Mouse (Mus musculus): ENCODE measurements around the gene Ttll11. TPM values are rescaled to one million over a fixed set of nuclear protein-coding genes. Genes with fewer than 3 reads are reported as not detected.

Ttll11 gene
- polyA plus RNA-seq, 1 experiment from 2014 or later: 0.86 TPM

- H3K9me3 ChIP-seq: no peaks in the 10 kb centered on the region
- no peak overlapping the region for H3K4me2 ChIP-seq
- 24% methylated on average over 8 of the region's 8 CpGs for WGBS
- H3K27ac ChIP-seq (replicated peaks): no peak overlapping the region
- H3K4me1 ChIP-seq: peaks cover 16% of the 10 kb centered on the region
- ATAC-seq (ENCODE audit: extremely low read depth, insufficient number of reproducible peaks, low FRiP score, low TSS enrichment): no peak
- H3K9ac ChIP-seq: no peak overlapping the region
- no peaks in the 10 kb centered on the region for H3K36me3 ChIP-seq
- H3K4me3 ChIP-seq: no peak overlapping the region
- H3K27me3 ChIP-seq (replicated peaks): peaks cover 5% of the 10 kb centered on the region; the same call in 1 of the 2 replicates
These were observed 219.4 kb downstream of the Ttll11 start for GRCm38 (mm10) chr2:35760352-35760751.

- 81% methylated on average over 7 of the region's 7 CpGs for WGBS
- ATAC-seq (ENCODE audit: extremely low read depth, insufficient number of reproducible peaks, low FRiP score, low TSS enrichment): no peak
- H3K36me3 ChIP-seq: no peaks in the 10 kb centered on the region
These were observed 223.2 kb downstream of the Ttll11 start for GRCm38 (mm10) chr2:35756467-35756866.

GRCm38 (mm10) chr2:35751781-35752505 lies 227.8 kb downstream of the Ttll11 start:
- H3K4me2 ChIP-seq: no peak overlapping the region
- WGBS: 77% methylated on average over 18 of the region's 18 CpGs
- no peak overlapping the region for H3K27ac ChIP-seq (replicated peaks)
- H3K4me1 ChIP-seq: peaks cover 12% of the 10 kb centered on the region
- H3K9me3 ChIP-seq: no peaks in the 10 kb centered on the region
- no peaks in the 10 kb centered on the region for H3K36me3 ChIP-seq
- H3K9ac ChIP-seq: no peak overlapping the region
- no peak for ATAC-seq (ENCODE audit: extremely low read depth, insufficient number of reproducible peaks, low FRiP score, low TSS enrichment)
- peaks cover 7% of the 10 kb centered on the region; the same call in 1 of the 2 replicates for H3K27me3 ChIP-seq (replicated peaks)
- no peak overlapping the region for H3K4me3 ChIP-seq

More at GRCm38 (mm10) chr2:35756467-35756866, 223.2 kb downstream of the Ttll11 start:
- Histone ChIP-seq H3K9ac (no peak overlapping the region), H3K9me3 (no peaks in the 10 kb centered on the region), H3K4me3 (no peak overlapping the region), H3K4me1 (peaks cover 14% of the 10 kb centered on the region), H3K27ac (replicated peaks) (no peak overlapping the region), H3K27me3 (replicated peaks) (peaks cover 5% of the 10 kb centered on the region; the same call in 1 of the 2 replicates), H3K4me2 (no peak overlapping the region)

GRCm38 (mm10) chr2:35750533-35751141 lies 229.1 kb downstream of the Ttll11 start:
- H3K9ac ChIP-seq: no peak overlapping the region
- H3K4me3 ChIP-seq: no peak overlapping the region
- no peak for ATAC-seq (ENCODE audit: extremely low read depth, insufficient number of reproducible peaks, low FRiP score, low TSS enrichment)
- peaks cover 18% of the 10 kb centered on the region for H3K4me1 ChIP-seq
- no peak overlapping the region for H3K4me2 ChIP-seq
- no peaks in the 10 kb centered on the region for H3K36me3 ChIP-seq
- H3K9me3 ChIP-seq: no peaks in the 10 kb centered on the region
- no peak overlapping the region for H3K27ac ChIP-seq (replicated peaks)
- WGBS: 53% methylated on average over 7 of the region's 7 CpGs
- H3K27me3 ChIP-seq (replicated peaks): peaks cover 8% of the 10 kb centered on the region

DNA sequence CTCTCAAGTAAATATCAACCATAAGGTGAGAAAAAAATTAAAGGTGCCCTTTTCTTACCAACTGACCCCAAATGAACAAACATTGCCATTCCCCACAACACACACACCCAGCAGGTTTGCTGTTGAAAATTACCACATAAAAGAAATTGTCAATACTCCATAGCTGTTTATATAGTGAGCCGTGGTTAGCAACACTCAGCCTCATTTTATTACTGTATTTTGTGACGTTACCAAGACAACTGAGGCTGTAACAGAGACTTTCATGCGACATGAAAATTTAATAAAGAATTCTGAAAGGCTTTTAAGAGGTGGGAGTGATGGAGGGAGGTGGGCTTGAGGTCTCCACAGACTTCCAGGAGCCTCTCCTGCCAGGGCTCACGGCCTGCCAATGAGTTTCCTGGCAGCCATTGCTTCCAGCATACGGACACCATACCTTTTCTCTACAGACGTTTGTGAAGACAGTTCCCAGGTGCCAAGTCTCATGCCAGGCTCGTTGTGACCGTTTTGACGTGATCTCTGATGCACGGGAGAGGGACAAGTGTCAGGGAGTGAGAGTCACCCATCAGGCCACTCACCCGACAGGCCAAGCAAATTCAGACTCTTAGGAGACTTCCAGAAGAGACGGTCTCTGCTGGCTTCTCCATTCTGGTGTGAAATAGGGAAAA lies 232.2 kb downstream of the Ttll11 start:
- WGBS: 69% methylated on average over 12 of the region's 12 CpGs
- peaks cover 8% of the 10 kb centered on the region for H3K27me3 ChIP-seq (replicated peaks)
- no peak overlapping the region for H3K27ac ChIP-seq (replicated peaks)
- H3K9ac ChIP-seq: no peak overlapping the region
- no peak for ATAC-seq (ENCODE audit: extremely low read depth, insufficient number of reproducible peaks, low FRiP score, low TSS enrichment)
- H3K9me3 ChIP-seq: no peaks in the 10 kb centered on the region
- H3K4me3 ChIP-seq: no peak overlapping the region
- H3K4me1 ChIP-seq: peaks cover 18% of the 10 kb centered on the region
- H3K4me2 ChIP-seq: no peak overlapping the region
- no peaks in the 10 kb centered on the region for H3K36me3 ChIP-seq

DNA sequence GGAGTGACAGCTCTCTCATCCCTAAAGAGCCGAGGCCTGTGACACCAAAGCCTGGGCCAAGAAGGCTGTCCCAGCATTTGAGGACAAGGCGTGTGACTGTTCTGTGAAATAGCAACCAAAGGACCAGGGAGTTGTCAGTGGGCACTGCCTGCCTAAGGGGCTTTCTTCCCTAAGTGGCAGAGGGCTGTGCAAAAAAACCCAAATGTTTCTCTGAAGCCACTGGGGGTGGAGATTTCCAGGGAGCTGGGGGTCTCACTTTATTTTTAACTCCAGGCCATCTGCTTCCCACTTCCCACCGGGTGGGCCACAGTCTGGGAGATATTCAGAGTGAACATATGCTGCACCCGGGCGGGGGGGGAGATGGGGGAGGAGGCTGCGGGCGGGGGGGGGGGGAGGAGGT lies 233.1 kb downstream of the Ttll11 start:
- H3K4me3 ChIP-seq: no peak overlapping the region
- no peak overlapping the region for H3K27ac ChIP-seq (replicated peaks)
- H3K4me2 ChIP-seq: no peak overlapping the region
- peaks cover 18% of the 10 kb centered on the region for H3K4me1 ChIP-seq
- peaks cover 8% of the 10 kb centered on the region for H3K27me3 ChIP-seq (replicated peaks)
- 22% methylated on average over 5 of the region's 7 CpGs for WGBS
- no peak overlapping the region for H3K9ac ChIP-seq
- H3K9me3 ChIP-seq: no peaks in the 10 kb centered on the region
- H3K36me3 ChIP-seq: no peaks in the 10 kb centered on the region
- ATAC-seq (ENCODE audit: extremely low read depth, insufficient number of reproducible peaks, low FRiP score, low TSS enrichment): no peak

- Histone ChIP-seq H3K27ac (replicated peaks) (no peak overlapping the region), H3K9ac (no peak overlapping the region), H3K36me3 (no peaks in the 10 kb centered on the region), H3K4me3 (no peak overlapping the region), H3K9me3 (no peaks in the 10 kb centered on the region), H3K27me3 (replicated peaks) (peaks cover 8% of the 10 kb centered on the region), H3K4me1 (peaks cover 16% of the 10 kb centered on the region), H3K4me2 (no peak overlapping the region)
- ATAC-seq (ENCODE audit: extremely low read depth, insufficient number of reproducible peaks, low FRiP score, low TSS enrichment): no peak
- WGBS: 81% methylated on average over 10 of the region's 10 CpGs
These were observed 233.8 kb downstream of the Ttll11 start for GRCm38 (mm10) chr2:35745876-35746275.

DNA sequence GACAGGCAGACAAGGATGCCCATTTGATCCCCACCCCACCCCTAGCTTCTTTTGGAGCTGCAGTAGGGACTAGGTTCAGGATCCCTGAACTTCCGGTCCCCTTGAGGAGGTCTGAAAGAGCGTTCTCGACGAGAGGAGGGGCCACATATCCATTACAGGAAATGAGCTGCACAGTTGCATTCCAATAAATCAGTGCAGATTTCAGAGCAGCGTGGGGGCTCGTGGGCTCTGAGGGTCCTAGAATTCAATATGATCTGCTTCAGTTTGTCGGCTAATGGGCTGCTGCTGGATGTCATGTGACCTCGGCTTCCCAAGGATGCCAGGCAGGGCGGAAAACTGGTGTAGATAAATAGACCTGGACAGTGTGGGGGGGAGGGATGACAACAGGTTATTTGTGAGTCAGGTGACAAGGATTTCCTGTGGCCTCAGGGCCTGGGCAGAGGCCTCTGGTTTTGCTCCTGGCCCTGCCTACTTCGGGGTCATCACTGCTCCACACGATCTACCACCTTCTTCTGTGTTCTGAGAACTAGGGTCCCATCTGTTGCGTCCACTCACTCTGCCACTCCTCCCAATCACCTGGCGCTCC lies 240.0 kb downstream of the Ttll11 start:
- ATAC-seq (ENCODE audit: extremely low read depth, insufficient number of reproducible peaks, low FRiP score, low TSS enrichment): no peak
- 53% methylated on average over 13 of the region's 13 CpGs for WGBS
- Histone ChIP-seq H3K4me2 (no peak overlapping the region), H3K27me3 (replicated peaks) (no peaks in the 10 kb centered on the region), H3K36me3 (no peaks in the 10 kb centered on the region; the same call in 1 of the 2 replicates), H3K4me3 (no peak overlapping the region), H3K4me1 (peaks cover 10% of the 10 kb centered on the region), H3K27ac (replicated peaks) (no peak overlapping the region), H3K9me3 (0 out of 2 replicates have a peak, but pooled peaks cover 6% of the 10 kb centered on the region), H3K9ac (no peak overlapping the region)

DNA sequence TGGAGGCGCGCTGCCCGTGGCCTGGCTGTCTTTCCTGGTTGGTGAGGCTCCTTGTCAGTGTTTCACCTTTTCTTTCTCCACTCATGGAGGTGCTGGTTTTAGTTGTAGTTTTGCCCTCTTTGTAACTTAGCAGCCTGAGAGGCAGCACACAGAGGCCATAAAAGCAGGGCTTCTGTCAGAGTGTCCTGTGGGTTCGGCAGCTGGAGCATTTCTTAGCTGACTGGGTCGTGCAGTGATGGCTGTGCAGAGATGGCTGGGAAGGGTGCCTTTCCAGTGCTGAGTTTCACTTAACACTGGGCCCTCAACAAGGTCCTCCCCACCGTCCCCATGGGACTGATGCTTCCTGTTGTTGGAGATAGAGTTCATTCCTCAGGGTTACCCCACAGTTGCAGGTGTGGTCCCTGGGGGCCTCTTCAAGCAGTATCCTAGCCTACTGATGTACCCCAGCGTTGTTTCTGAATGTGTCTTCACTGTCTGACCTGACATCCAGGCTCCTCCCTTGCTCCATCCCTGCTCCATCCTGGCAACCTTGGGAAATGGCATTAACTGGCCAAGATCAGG lies 242.2 kb downstream of the Ttll11 start:
- H3K27me3 ChIP-seq (replicated peaks): no peaks in the 10 kb centered on the region
- H3K9me3 ChIP-seq: 0 out of 2 replicates have a peak, but pooled peaks cover 7% of the 10 kb centered on the region
- H3K4me3 ChIP-seq: no peak overlapping the region
- no peak overlapping the region for H3K4me2 ChIP-seq
- H3K4me1 ChIP-seq: peaks cover 10% of the 10 kb centered on the region
- no peak overlapping the region for H3K9ac ChIP-seq
- 67% methylated on average over 7 of the region's 7 CpGs for WGBS
- peaks cover 6% of the 10 kb centered on the region; the same call in 1 of the 2 replicates for H3K36me3 ChIP-seq
- no peak for ATAC-seq (ENCODE audit: extremely low read depth, insufficient number of reproducible peaks, low FRiP score, low TSS enrichment)
- no peak overlapping the region for H3K27ac ChIP-seq (replicated peaks)

DNA sequence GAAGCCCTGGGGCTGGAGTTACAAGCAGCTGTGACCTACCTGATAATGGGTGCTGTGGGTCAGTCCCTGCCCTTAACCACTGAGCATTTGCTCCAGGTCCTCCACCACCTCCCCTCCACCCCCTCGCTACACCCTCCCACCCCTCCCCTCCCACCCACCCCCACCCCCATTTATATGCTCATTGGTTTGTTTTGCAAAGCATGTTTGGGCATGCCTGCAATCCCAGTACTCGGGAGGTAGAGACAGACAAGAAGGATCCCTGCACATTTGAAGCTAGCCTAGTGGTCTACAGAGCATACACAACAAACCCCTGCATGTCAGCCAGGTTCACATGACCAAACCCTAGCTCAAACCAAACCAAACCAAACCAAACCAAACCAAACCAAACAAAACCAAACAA lies 243.7 kb downstream of the Ttll11 start:
- WGBS: 72% methylated on average over 2 of the region's 2 CpGs
- no peak overlapping the region for H3K4me3 ChIP-seq

DNA sequence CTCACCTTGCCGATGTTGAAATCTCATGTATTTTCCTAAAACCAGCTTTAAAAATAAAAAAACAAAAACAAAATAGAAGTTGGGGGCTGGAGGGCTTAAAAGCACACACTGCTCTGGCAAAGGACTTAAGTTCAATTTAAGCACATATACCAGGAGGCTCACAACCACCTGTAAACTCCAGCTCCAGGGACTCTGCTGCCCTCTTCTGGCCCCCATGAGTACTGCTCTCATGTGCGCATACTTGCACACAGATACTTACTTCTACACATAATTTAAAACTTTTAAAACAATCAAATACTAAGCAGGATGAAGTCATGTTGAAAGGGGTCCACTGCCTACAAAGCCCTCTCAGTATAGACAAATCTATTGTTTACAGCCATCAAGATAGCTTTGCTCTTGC lies 244.7 kb downstream of the Ttll11 start:
- 89% methylated on average over 2 of the region's 2 CpGs for WGBS
- no peak for ATAC-seq (ENCODE audit: extremely low read depth, insufficient number of reproducible peaks, low FRiP score, low TSS enrichment)
- no peaks in the 10 kb centered on the region for H3K27me3 ChIP-seq (replicated peaks)

More for the DNA sequence above, 243.7 kb downstream of the Ttll11 start:
- Histone ChIP-seq H3K4me1 (peaks cover 13% of the 10 kb centered on the region), H3K4me2 (no peak overlapping the region), H3K9ac (no peak overlapping the region), H3K27me3 (replicated peaks) (no peaks in the 10 kb centered on the region), H3K9me3 (0 out of 2 replicates have a peak, but pooled peaks cover 7% of the 10 kb centered on the region), H3K36me3 (peaks cover 18% of the 10 kb centered on the region), H3K27ac (replicated peaks) (no peak overlapping the region)
- no peak for ATAC-seq (ENCODE audit: extremely low read depth, insufficient number of reproducible peaks, low FRiP score, low TSS enrichment)

More for the DNA sequence above, 244.7 kb downstream of the Ttll11 start:
- H3K4me2 ChIP-seq: no peak overlapping the region
- H3K36me3 ChIP-seq: peaks cover 27% of the 10 kb centered on the region
- no peak overlapping the region for H3K9ac ChIP-seq
- H3K9me3 ChIP-seq: 0 out of 2 replicates have a peak, but pooled peaks cover 7% of the 10 kb centered on the region
- no peak overlapping the region for H3K4me3 ChIP-seq
- H3K27ac ChIP-seq (replicated peaks): no peak overlapping the region
- peaks cover 17% of the 10 kb centered on the region for H3K4me1 ChIP-seq

Measured in heart, embryonic 13.5 days (tissue).